ENCODE assay signal across 9 mouse cellular contexts in genomic region chr13:63305160-63306011, GRCm38 (mm10).
A peak's percentile ranks its signal among the peaks of the same experiment; 100 is the strongest.
DNase-seq lines count a peak whose midpoint lies in the region; ATAC-seq lines count a peak whose summit lies in the region.
"Had no signal": no experiment of that assay in that cellular context is flagged by ENCODE, and none has a peak within 500 bp of the region (broad histone marks: within the 10 kb centered on the region; RNA-seq: fewer than 3 reads in every experiment).

No protein-coding gene starts in this region.

- no peaks in the 10 kb centered on the region for H3K27me3 ChIP-seq in kidney, embryonic 15.5 days
- no peaks in the 10 kb centered on the region for H3K27me3 ChIP-seq in hindbrain, embryonic 12.5 days
- H3K27me3 ChIP-seq: Patski had no signal

- no peaks in the 10 kb centered on the region for H3K9me3 ChIP-seq in kidney, embryonic 15.5 days (replicated peaks)
- H3K9me3 ChIP-seq in hindbrain, embryonic 12.5 days (replicated peaks), result no peaks in the 10 kb centered on the region

- 0 out of 2 replicates have a peak overlapping the region, but pooled peaks have one; percentile 14 for H3K9ac ChIP-seq in kidney, embryonic 15.5 days
- no peak overlapping the region for H3K9ac ChIP-seq in hindbrain, embryonic 12.5 days

- H3K4me3 ChIP-seq in kidney, embryonic 15.5 days (replicated peaks), result no peak overlapping the region
- no peak overlapping the region for H3K4me3 ChIP-seq in hindbrain, embryonic 12.5 days

- H3K27ac ChIP-seq in kidney, embryonic 15.5 days, result peak overlapping the region; percentile 86
- no peak overlapping the region for H3K27ac ChIP-seq in hindbrain, embryonic 12.5 days

- H3K4me2 ChIP-seq in kidney, embryonic 15.5 days, result peak overlapping the region; percentile 28; the same call in 1 of the 2 replicates
- H3K4me2 ChIP-seq in hindbrain, embryonic 12.5 days (replicated peaks), result no peak overlapping the region

- WGBS in kidney, embryonic 15.5 days, result 26% methylated on average over 16 of the region's 16 CpGs
- 55% methylated on average over 16 of the region's 16 CpGs for WGBS in hindbrain, embryonic 12.5 days

- H3K4me1 ChIP-seq in kidney, embryonic 15.5 days, result peaks cover 67% of the 10 kb centered on the region
- peaks cover 11% of the 10 kb centered on the region; the same call in 1 of the 2 replicates for H3K4me1 ChIP-seq in hindbrain, embryonic 12.5 days

- DNase-seq in kidney, adult 11 months, result no peak
- peak; percentile 35 for DNase-seq in urinary bladder, postnatal 25 days (ENCODE audit: low spot score)
- DNase-seq in urinary bladder, postnatal 4 days (ENCODE audit: low spot score in 2 of 2), result no peak
- peak; percentile 35 to 65 for DNase-seq in lung, postnatal 4 days
- no peak for DNase-seq in c-Kit-positive CD71-positive TER-119-positive erythroid progenitor cells, embryonic 14.5 days (ENCODE audit: low spot score)

- peaks cover 45% of the 10 kb centered on the region for H3K36me3 ChIP-seq in kidney, embryonic 15.5 days
- peaks cover 27% of the 10 kb centered on the region for H3K36me3 ChIP-seq in hindbrain, embryonic 12.5 days

- ATAC-seq in kidney, embryonic 15.5 days (replicated peaks; ENCODE audit: low FRiP score), result peak; percentile 80
- ATAC-seq in hindbrain, embryonic 12.5 days (ENCODE audit: low FRiP score), result peak; percentile 64
- ATAC-seq in erythroblast, adult 5-6 weeks (replicated peaks; ENCODE audit: low FRiP score, poor library complexity, severe bottlenecking), result no peak
- ATAC-seq: Patski had no signal

Comparison
In these comparisons a context has a peak if more than half of its experiments do, and no peak if none do; other contexts are left out.
1. DNase-seq: peak in urinary bladder, postnatal 25 days (single experiment) and lung, postnatal 4 days (2 of 2); none in kidney, adult 11 months (single experiment), urinary bladder, postnatal 4 days (0 of 2) and c-Kit-positive CD71-positive TER-119-positive erythroid progenitor cells, embryonic 14.5 days (single experiment).